Mouse (Mus musculus) B cell, adult (primary cell): ENCODE data around the gene Sfn. TPM values are rescaled to one million over a fixed set of nuclear protein-coding genes. Genes with fewer than 3 reads are reported as not detected.

ENCODE experiments used
- total RNA-seq: library from RNA; stranded (reverse); gene quantifications from 4 replicates; pipeline ENCODE4 v1.2.4, GENCODE M21; 2023; ENCODE audit not compliant: inconsistent age

Sfn gene
- 40.0 to 53.1 TPM (median 48.7 TPM) in 4 replicates for total RNA-seq

DNA sequence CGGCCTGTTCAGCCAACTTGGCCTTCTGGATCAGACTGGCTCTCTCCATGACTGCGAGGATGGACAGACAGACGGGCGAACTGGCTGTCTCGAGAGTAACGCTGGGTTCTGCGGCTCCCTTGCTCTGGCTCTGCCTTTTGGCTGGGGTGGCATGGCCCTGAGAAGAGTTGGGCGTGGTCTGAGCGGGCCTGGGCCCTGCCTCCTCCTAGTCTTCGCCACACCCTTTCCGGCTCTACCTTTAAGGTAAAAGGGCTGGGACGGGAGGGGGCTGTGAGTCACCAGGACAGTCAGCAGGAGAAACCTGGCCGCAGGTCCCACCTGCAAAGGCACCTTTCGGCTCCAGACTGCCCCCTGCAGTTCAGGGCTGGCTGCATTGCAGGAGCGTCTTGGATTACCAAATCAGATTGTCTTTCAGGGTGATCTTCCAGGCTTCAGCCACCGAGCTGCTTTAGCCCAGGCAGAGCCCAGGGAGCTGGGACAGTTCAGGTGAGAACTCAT is at the start of gene Sfn:
TSS of gene Sfn (minus strand) at position 448 of the 498 bp plus-strand sequence.

DNA sequence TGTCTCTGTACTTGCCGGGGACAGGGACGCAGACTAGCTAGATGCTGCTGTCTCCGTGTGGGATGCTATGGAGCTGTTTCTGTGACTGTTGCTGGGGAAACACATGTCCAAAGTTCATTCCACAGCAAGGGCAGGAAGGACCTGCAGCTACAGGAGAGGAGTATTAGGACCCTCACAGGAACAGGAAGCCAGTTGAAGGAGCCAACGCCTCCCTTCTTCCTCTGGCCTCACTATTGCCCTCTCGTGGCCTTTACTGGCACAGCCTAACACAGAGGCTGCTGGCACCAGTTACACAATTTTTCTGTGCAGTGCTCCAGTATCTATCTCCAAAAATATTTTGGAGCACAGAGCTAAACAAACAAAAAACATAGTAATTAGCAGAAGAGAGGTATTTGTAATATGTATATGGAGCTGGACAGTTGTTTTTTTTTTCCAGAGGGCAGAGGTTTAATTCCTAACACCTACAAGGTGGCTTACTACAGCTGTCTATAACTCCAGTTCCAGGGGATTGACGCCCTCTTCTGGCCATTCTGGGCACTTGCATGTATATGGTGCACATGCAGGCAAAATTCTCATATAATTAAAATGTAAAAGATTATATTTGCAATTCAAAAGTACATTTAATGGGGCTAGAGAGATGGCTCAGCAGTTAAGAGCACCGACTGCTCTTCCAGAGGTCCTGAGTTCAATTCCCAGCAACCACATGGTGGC is 48.2 kb upstream of the Sfn start, which contains the start of gene Zdhhc18:
TSS of gene Zdhhc18 (minus strand) at position 166 of the 711 bp plus-strand sequence.

DNA sequence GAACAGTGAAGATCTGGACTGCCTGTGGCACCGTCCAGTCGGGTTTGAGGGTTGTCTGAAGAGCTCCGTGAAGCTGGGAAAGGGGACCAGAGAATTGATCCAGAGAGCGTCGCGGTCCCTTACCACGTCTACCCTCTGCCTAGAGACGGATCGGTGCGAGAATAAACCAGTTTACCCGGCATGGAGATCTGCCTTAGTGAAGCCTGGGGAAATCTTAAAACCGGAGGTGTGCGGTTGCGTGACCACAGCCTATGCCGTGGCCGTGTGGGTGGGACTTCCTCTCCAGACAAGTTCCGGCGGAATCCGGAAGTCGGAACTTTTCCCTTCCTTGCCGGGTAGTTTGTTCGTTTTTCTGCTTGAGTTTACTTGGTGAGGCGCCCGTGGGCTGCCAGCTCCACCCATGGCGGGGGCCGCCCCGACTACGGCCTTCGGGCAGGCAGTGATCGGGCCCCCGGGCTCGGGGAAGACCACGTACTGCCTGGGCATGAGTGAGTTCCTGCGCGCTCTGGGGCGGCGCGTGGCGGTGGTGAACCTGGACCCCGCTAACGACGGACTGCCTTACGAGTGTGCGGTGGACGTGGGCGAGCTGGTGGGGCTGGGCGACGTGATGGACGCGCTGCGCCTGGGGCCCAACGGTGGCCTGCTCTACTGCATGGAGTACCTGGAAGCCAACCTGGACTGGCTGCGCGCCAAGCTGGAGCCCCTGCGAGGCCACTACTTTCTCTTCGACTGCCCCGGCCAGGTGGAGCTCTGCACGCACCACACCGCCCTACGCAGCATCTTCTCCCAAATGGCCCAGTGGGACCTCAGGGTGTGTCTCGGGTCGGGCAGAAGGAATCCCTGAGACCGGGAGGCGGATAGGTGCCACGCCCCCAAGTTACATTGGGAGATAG is 17.7 kb downstream of the Sfn start, which contains the start of gene Gpn2:
TSS of gene Gpn2 (plus strand) at position 304 of the 893 bp plus-strand sequence.

DNA sequence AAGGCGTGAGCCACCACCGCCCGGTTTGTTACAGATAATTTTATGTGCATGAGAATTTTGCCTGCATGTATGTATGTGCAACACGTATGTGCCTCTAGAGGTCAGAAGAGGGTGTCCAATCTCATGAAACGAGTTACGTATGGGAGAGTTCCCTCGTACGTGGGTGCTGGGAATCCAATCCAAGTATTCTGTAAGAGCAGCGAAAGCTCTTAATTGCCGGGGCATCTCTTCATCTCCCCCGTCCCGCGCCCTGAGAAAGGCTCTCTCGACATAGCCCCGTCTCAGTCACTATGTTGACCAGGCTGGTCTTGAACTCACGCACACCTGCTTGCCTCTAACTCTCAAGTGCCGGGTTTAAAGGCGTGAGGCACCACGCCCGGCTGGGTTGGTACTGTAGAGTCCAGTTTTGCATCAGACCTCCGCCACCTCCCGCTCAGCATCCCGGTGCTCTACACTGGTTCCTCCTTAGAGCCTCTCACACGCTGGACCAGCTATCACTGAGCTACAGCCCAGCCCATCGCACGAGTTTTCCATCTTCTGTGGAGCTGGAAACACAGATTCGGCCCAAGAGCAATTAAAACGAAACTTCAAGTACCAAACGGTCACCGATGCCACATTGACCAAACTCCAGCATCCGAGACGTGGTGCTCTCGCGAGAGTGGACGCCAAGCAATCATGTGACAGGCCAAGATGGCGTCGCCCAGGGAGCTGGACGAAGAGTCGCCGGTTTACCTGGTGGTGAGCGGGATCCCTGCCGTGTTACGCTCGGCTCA is 27.7 kb downstream of the Sfn start, which contains the start of gene Gpatch3:
TSS of gene Gpatch3 (plus strand) at position 676 of the 773 bp plus-strand sequence.

DNA sequence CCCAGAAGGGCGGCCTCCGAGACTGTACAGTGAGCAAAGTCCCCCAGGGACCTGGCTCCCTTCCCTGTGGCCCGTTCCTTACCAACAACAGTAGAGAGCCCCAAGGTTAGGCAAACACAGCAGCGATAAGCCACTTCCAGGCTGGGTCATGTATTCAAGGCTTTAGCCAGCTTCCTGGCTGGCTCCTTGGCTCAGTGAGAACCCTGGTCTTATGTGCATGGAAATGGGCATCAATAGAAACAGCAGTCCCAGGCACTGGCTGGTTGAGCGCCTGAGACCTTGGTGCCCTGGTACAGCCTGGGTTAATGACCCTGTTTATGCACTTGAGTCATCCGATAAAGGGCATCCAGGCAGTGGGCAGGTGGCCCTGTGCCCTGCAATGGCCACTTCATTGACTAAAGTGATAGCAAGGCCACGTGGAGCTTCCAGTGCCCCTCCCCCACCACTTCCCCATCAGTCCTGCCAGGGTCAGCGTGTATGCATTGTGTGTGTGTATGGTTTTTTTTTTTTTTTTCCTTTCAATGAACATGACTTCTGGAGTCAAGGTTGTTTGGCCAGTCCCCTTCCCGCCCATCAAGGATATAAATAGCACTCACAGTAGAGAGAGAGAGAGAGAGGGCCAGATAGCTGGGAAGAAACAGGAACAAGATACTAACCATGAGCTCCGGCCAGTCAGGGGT is 49.1 kb downstream of the Sfn start, which contains the start of gene Nr0b2:
TSS of gene Nr0b2 (plus strand) at position 609 of the 680 bp plus-strand sequence.

Other genes with a start within 250 kb of the Sfn start
- gene Wdtc1, start 248.7 kb downstream of the Sfn start, total RNA-seq: 39.5 to 56.0 TPM (median 41.1 TPM) in 4 replicates
- gene Slc9a1, start 232.5 kb downstream of the Sfn start, total RNA-seq: 45.8 to 52.1 TPM (median 48.3 TPM) in 4 replicates
- not detected in 4 replicates for gene Tent5b, start 122.0 kb downstream of the Sfn start, total RNA-seq
- gene Trnp1, start 103.6 kb downstream of the Sfn start, total RNA-seq: 0.81 TPM in 1 of 4 replicates, not detected in the others
- gene Kdf1, start 83.2 kb downstream of the Sfn start, total RNA-seq: not detected in 4 replicates
- gene Nudc, start 56.2 kb downstream of the Sfn start, total RNA-seq: 84.5 to 99.2 TPM (median 93.2 TPM) in 4 replicates
- gene Nr0b2, start 48.8 kb downstream of the Sfn start, total RNA-seq: not detected in 4 replicates
- 25.3 to 28.1 TPM (median 25.7 TPM) in 4 replicates for gene Gpatch3, start 27.4 kb downstream of the Sfn start, total RNA-seq
- 24.6 to 30.2 TPM (median 25.9 TPM) in 4 replicates for gene Gpn2, start 17.8 kb downstream of the Sfn start, total RNA-seq
- 227 to 260 TPM (median 255 TPM) in 4 replicates for gene Zdhhc18, start 48.0 kb upstream of the Sfn start, total RNA-seq
- 18.4 to 20.5 TPM (median 20.3 TPM) in 4 replicates for gene Pigv, start 70.5 kb upstream of the Sfn start, total RNA-seq
- gene Arid1a, start 154.6 kb upstream of the Sfn start, total RNA-seq: 288 to 326 TPM (median 300 TPM) in 4 replicates